Mouse (Mus musculus) forebrain, postnatal 0 days (tissue): ENCODE results near the gene Cyren. TPM values are rescaled to one million over a fixed set of nuclear protein-coding genes. Genes with fewer than 3 reads are reported as not detected.

Experiments
- ATAC-seq: fragments of 200-750 bp; cut with Nextera tagmentation; 2 replicates; pipeline ENCODE4 v1.8.0; 2017; ENCODE audit warnings: mild to moderate bottlenecking, moderate library complexity
- DNase-seq: peaks from one replicate; pipeline ENCODE4 v3.0.0-alpha.2; 2015
- H3K27ac ChIP-seq: fragments of 300-500 bp; sonication (generic); 2 replicates; pipeline ENCODE4 v1.5.1; 2014; ENCODE audit warnings: low read depth, mild to moderate bottlenecking, antibody characterized with exemption, low read length, moderate library complexity, mixed read lengths
- H3K27me3 ChIP-seq: fragments of 300-500 bp; sonication (generic); 2 replicates; pipeline ENCODE4 v1.6.1; 2014; ENCODE audit warnings: mild to moderate bottlenecking, low read length, mixed read lengths; ENCODE audit not compliant: insufficient read depth
- H3K36me3 ChIP-seq: fragments of 300-500 bp; sonication (generic); 2 replicates; pipeline ENCODE4 v1.6.1; 2014; ENCODE audit warnings: mild to moderate bottlenecking, moderate library complexity; ENCODE audit not compliant: insufficient read depth
- H3K4me1 ChIP-seq: fragments of 300-500 bp; sonication (generic); 2 replicates; pipeline ENCODE4 v1.6.1; 2014; ENCODE audit warnings: antibody characterized with exemption; ENCODE audit not compliant: insufficient read depth
- H3K4me2 ChIP-seq: fragments of 300-500 bp; sonication (generic); 2 replicates; pipeline ENCODE4 v1.6.1; 2014; ENCODE audit warnings: low read depth, mild to moderate bottlenecking, moderate library complexity
- H3K4me3 ChIP-seq: fragments of 300-500 bp; sonication (generic); 2 replicates; pipeline ENCODE4 v1.5.1; 2014; ENCODE audit warnings: low read depth, low read length, mixed read lengths
- H3K9ac ChIP-seq: fragments of 300-500 bp; sonication (generic); 2 replicates; pipeline ENCODE4 v1.6.1; 2014; ENCODE audit warnings: mild to moderate bottlenecking
- H3K9me3 ChIP-seq: fragments of 300-500 bp; sonication (generic); 2 replicates; pipeline ENCODE4 v1.6.1; 2016; ENCODE audit warnings: low read length
- CTCF ChIP-seq: sonication (generic); IDR thresholded peaks from 2 replicates; pipeline ENCODE4 v1.5.1; 2016; ENCODE audit warnings: antibody characterized with exemption, control low read depth, low read depth
- WGBS: fragments of 180-500 bp; shearing (Covaris S2); extraction: QIAGEN DNeasy Blood & Tissue Kit; methylation state at CpG from one replicate; pipeline ENCODE4 v1.1.7; 2014; 5-methylcytosine and 5-hydroxymethylcytosine counted together
- polyA plus RNA-seq: library from polyadenylated mRNA; unstranded; fragments of >200 nt; fragmentation: Nextera tagmentation; extraction: Ambion mirVana; gene quantifications from 2 replicates; pipeline ENCODE4 v1.2.1, GENCODE M21; 2015
- total RNA-seq: library from RNA; depleted of rRNA; stranded (reverse); fragments of >200 nt; gene quantifications from 2 replicates; pipeline ENCODE4 v1.2.3, GENCODE M21; 2014; rRNA removed

Cyren gene
- total RNA-seq (5.7 and 6.3 TPM in 2 replicates), polyA plus RNA-seq (4.5 and 5.0 TPM in 2 replicates)

DNA sequence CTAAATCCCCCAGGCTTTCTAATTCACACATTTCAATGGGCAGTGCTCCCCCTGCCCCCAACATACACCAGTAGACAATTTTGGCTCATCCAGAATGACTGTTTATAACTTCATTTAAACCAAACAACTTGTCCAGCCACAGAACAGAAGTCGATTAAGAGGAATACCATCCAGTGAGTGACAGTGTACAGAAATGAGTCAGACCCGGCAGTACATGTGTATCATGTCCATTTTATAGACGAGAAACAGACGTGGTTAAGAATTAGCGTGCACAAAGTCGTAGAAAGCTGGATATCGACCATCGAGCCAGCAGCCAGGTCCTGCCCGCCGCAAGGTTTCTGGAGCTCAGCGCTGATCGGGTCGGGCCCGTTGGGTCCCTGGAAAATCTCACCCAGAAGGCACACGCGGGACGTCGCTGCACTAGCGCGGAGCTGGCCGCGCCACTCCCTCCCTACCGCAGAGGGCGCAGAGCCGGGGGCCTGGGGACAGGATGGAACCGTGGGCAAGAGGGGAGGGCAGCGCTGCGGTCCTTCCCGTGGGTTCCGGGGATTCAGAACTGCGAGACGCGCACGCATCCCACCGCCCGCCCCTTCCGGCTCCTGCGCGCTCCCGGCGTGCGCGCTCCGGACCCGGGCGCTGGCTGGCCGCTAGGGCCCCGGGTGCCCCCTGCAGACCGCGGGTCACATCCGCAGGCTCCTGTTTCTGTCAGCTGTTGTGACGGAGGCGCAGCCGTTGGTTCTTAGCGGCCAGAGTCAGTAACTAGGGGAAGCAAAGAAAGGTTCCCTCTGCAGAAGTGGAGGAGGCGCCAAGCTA, at the start of gene Cyren:
Cyren (minus strand) TSS at position 552 of the 813 bp plus-strand sequence.
- ATAC-seq, result peak; percentile 96
- peaks cover 15% of the 10 kb centered on the region for H3K36me3 ChIP-seq
- TF ChIP-seq CTCF, result peak; percentile 63
- peak within 1 kb of the TSS; percentile 75 for H3K9ac ChIP-seq
- peak within 1 kb of the TSS; percentile 63 for H3K4me2 ChIP-seq
- H3K27ac ChIP-seq, result peak within 1 kb of the TSS; percentile 90
- under 1% methylated on average over 56 of the region's 56 CpGs for WGBS
- H3K9me3 ChIP-seq, result no peaks in the 10 kb centered on the region
- H3K4me3 ChIP-seq, result peak within 1 kb of the TSS; percentile 66
- peak; percentile 95 for DNase-seq
- no peaks in the 10 kb centered on the region for H3K27me3 ChIP-seq
- H3K4me1 ChIP-seq, result peaks cover 8% of the 10 kb centered on the region

DNA sequence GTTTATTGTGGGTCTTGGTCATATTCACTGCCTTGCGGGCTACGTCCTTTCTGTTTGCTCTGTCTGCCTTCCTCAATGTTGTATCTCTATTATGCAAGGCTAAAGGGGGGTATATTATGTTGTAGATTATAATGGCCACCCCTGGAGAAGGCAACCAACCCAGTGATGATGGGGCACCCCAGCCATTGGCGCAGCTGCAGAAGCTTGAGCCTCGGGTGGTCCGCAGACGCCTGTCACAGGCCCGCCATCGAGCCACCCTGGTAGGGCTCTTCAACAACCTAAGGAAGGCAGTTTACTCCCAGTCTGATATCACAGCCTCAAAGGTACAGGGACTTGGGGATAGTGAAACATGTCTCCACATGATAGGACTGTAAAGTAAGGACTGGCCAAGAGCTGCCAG, 49.7 kb upstream of the Cyren start:
- 98% methylated on average over 8 of the region's 8 CpGs for WGBS
- no peaks in the 10 kb centered on the region for H3K36me3 ChIP-seq
- no peak for TF ChIP-seq CTCF
- no peak overlapping the region for H3K4me3 ChIP-seq
- ATAC-seq (no peak), DNase-seq (no peak)
- no peak overlapping the region for H3K4me2 ChIP-seq
- H3K9me3 ChIP-seq, result no peaks in the 10 kb centered on the region
- H3K4me1 ChIP-seq, result no peaks in the 10 kb centered on the region
- no peaks in the 10 kb centered on the region for H3K27me3 ChIP-seq
- no peak overlapping the region for H3K27ac ChIP-seq
- H3K9ac ChIP-seq, result no peak overlapping the region

DNA sequence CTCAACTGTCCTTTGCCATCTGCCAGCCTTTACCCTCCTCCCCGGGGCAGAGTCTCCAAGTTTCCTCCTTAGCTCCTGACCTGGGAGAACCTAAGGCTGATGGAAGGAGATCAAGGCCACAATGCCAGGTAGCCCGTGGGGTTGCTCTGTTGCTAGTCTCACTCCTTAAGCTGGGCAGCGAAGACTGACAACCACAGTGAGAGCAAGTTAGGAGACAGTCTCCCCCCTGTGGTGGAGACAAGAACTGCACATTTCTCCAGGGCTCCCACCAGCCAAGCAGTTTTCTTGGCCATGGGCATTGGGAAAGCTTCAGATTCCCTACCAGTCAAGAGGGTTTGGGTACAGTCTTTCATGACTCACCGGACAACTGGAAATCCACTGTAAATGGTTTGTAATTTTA, 49.3 kb upstream of the Cyren start:
- H3K27ac ChIP-seq, result no peak overlapping the region
- DNase-seq, result peak; percentile 46
- H3K27me3 ChIP-seq, result no peaks in the 10 kb centered on the region
- no peaks in the 10 kb centered on the region for H3K4me1 ChIP-seq
- no peak overlapping the region for H3K9ac ChIP-seq
- H3K4me3 ChIP-seq, result no peak overlapping the region
- 43% methylated on average over 4 of the region's 4 CpGs for WGBS
- H3K4me2 ChIP-seq, result no peak overlapping the region
- H3K9me3 ChIP-seq, result no peaks in the 10 kb centered on the region
- peak; percentile 71 for TF ChIP-seq CTCF
- no peak for ATAC-seq
- no peaks in the 10 kb centered on the region for H3K36me3 ChIP-seq

DNA sequence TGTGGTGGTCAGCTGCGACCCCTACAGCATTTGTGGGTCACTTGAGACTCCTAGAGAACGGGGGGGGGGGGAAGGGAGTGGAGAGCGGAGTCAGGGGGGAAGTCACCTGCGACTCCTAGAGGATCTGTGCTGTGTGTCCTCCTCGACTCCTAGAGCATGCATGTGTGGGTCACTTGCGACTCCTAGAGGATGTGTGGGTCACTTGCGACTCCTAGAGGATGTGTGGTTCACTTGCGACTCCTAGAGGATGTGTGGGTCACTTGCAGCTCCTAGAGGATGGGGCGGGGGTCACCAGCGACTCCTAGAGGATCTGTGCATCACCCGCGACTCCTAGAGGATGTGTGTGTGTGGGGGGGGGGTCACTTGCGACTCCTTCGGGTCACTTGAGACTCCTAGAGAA, 44.1 kb upstream of the Cyren start:
- Histone ChIP-seq H3K4me1 (no peaks in the 10 kb centered on the region), H3K9ac (no peak overlapping the region), H3K27me3 (no peaks in the 10 kb centered on the region), H3K27ac (no peak overlapping the region), H3K36me3 (no peaks in the 10 kb centered on the region), H3K9me3 (no peaks in the 10 kb centered on the region), H3K4me3 (no peak overlapping the region), H3K4me2 (no peak overlapping the region)
- DNase-seq, result no peak
- 58% methylated on average over 14 of the region's 14 CpGs for WGBS
- TF ChIP-seq CTCF, result peak; percentile 76
- peak; percentile 18; the same call in 1 of the 2 replicates for ATAC-seq

DNA sequence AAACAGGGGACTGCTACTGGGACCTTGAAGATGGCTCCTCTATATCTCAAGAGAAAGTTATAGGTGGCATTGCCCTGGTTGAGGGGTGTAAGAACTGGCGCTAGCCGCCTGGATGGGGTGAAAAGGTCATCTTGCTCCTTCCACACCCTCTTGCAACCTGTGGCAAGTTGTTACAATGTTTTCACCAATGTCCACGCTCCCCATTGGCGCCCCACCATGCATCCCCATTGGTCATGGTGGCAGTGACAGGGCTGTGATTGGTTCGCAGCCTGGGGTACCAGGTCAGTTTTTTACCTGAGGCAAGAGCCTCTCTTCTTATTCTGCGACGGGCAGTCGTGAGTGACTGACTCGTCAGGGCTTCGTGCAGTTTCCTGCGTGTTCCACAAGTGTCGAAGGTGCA, 42.8 kb upstream of the Cyren start:
- DNase-seq (no peak), ATAC-seq (no peak)
- Histone ChIP-seq H3K4me3 (no peak overlapping the region), H3K9me3 (no peaks in the 10 kb centered on the region), H3K36me3 (no peaks in the 10 kb centered on the region), H3K27me3 (no peaks in the 10 kb centered on the region), H3K4me2 (no peak overlapping the region), H3K27ac (no peak overlapping the region), H3K9ac (no peak overlapping the region), H3K4me1 (no peaks in the 10 kb centered on the region)
- WGBS, result 95% methylated on average over 12 of the region's 12 CpGs
- no peak for TF ChIP-seq CTCF

DNA sequence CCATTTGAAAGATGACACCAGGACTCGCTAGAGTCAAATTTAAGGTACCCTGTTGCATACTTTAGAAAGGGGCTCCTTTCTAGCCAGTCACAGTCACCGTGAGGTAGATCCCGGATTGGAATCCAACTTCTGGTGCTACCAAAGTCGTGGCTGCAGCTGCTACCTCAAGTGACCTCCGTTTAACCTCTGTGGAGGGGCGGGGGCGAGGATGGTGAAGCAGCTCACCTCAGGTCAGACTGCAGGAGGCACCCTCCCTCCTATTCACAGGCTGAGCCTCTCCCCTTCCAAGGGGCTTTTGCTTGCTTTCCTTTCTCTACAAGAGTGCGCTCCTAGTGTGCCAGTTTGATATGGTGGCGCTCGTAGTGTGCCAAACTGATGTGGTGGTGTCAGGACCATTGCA, 42.1 kb upstream of the Cyren start, which contains the start of gene Stra8:
Stra8 (plus strand) TSS at position 208 of the 400 bp plus-strand sequence.
- DNase-seq, result no peak
- no peak for TF ChIP-seq CTCF
- H3K36me3 ChIP-seq, result no peaks in the 10 kb centered on the region
- H3K4me2 ChIP-seq, result no peak within 1 kb of the TSS
- no peak within 1 kb of the TSS for H3K9ac ChIP-seq
- WGBS, result 54% methylated on average over 10 of the region's 10 CpGs
- H3K4me1 ChIP-seq, result no peaks in the 10 kb centered on the region
- H3K9me3 ChIP-seq, result no peaks in the 10 kb centered on the region
- H3K27ac ChIP-seq, result no peak within 1 kb of the TSS
- H3K4me3 ChIP-seq, result no peak within 1 kb of the TSS
- H3K27me3 ChIP-seq, result no peaks in the 10 kb centered on the region
- ATAC-seq, result no peak

DNA sequence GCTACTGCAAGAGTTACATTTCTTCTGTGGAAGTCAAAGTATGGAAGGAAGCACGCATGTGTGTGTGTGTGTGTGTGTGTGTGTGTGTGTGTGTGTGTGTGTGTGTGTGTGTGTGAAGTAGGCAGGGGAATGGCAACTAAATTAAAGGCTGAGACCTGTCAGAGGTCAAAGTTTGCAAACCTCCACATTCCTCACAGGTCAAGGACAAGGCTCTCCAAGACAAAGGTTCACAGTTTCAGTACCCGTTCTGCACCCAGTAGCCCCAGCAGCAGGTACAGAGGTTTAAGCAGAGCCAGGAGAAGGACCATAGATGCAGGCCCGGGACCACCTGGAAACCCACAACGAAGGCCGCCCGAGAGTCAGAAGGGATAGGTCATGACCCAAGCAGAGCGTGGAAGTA, 41.3 kb upstream of the Cyren start:
- DNase-seq (no peak), ATAC-seq (no peak)
- Histone ChIP-seq H3K4me3 (no peak overlapping the region), H3K27ac (no peak overlapping the region), H3K4me2 (no peak overlapping the region), H3K9me3 (no peaks in the 10 kb centered on the region), H3K9ac (no peak overlapping the region), H3K27me3 (no peaks in the 10 kb centered on the region), H3K4me1 (no peaks in the 10 kb centered on the region), H3K36me3 (no peaks in the 10 kb centered on the region)
- WGBS, result 87% methylated on average over 7 of the region's 7 CpGs
- TF ChIP-seq CTCF, result no peak
